Mouse (Mus musculus) hindbrain, postnatal 0 days (tissue): ENCODE data around the gene Rsf1. TPM values are rescaled to one million over a fixed set of nuclear protein-coding genes. Genes with fewer than 3 reads are reported as not detected.

Source experiments
- ATAC-seq: fragments of 200-750 bp; cut with Nextera tagmentation; 2 replicates; pipeline ENCODE4 v1.8.0; 2017; ENCODE audit warnings: mild to moderate bottlenecking, moderate TSS enrichment, moderate library complexity
- DNase-seq: peaks from one replicate; pipeline ENCODE4 v3.0.0-alpha.2; 2015; ENCODE audit warnings: low spot score
- H3K27ac ChIP-seq: fragments of 300-500 bp; sonication (generic); 2 replicates; pipeline ENCODE4 v1.5.1; 2014; ENCODE audit warnings: mild to moderate bottlenecking
- H3K27me3 ChIP-seq: fragments of 300-500 bp; sonication (generic); 2 replicates; pipeline ENCODE4 v1.6.1; 2014; ENCODE audit warnings: low read length, mixed read lengths; ENCODE audit not compliant: insufficient read depth
- H3K36me3 ChIP-seq: fragments of 300-500 bp; sonication (generic); 2 replicates; pipeline ENCODE4 v1.6.1; 2014; ENCODE audit warnings: low read length, mixed read lengths; ENCODE audit not compliant: insufficient read depth
- H3K4me1 ChIP-seq: fragments of 300-500 bp; sonication (generic); 2 replicates; pipeline ENCODE4 v1.6.1; 2014; ENCODE audit warnings: antibody characterized with exemption, low read length, mixed read lengths; ENCODE audit not compliant: insufficient read depth
- H3K4me2 ChIP-seq: fragments of 300-500 bp; sonication (generic); 2 replicates; pipeline ENCODE4 v1.6.1; 2014; ENCODE audit warnings: low read depth, mild to moderate bottlenecking, low read length, moderate library complexity, mixed read lengths
- H3K4me3 ChIP-seq: fragments of 300-500 bp; sonication (generic); 2 replicates; pipeline ENCODE4 v1.5.1; 2014; ENCODE audit warnings: low read length
- H3K9ac ChIP-seq: fragments of 300-500 bp; sonication (generic); replicated peaks from 2 replicates; pipeline ENCODE4 v1.6.1; 2014; ENCODE audit warnings: mild to moderate bottlenecking, low read length, moderate library complexity, mixed read lengths
- H3K9me3 ChIP-seq: fragments of 300-500 bp; sonication (generic); 2 replicates; pipeline ENCODE4 v1.6.1; 2016; ENCODE audit warnings: low read length, mixed read lengths
- CTCF ChIP-seq: IDR thresholded peaks from 2 replicates; pipeline ENCODE4 v1.5.1; 2016; ENCODE audit warnings: antibody characterized with exemption, control low read depth, low read depth
- WGBS: fragments of 180-500 bp; shearing (Covaris S2); extraction: QIAGEN DNeasy Blood & Tissue Kit; methylation state at CpG from one replicate; pipeline ENCODE4 v1.1.7; 2014; 5-methylcytosine and 5-hydroxymethylcytosine counted together
- polyA plus RNA-seq: library from polyadenylated mRNA; unstranded; fragments of >200 nt; fragmentation: Nextera tagmentation; extraction: Ambion mirVana; gene quantifications from 2 replicates; pipeline ENCODE4 v1.2.1, GENCODE M21; 2015
- total RNA-seq: library from RNA; depleted of rRNA; stranded (reverse); fragments of >200 nt; gene quantifications from 2 replicates; pipeline ENCODE4 v1.2.3, GENCODE M21; 2014

The Rsf1 gene
- total and polyA plus RNA-seq, 2 experiments from 2014 or later = 18.2 to 27.6 TPM

DNA sequence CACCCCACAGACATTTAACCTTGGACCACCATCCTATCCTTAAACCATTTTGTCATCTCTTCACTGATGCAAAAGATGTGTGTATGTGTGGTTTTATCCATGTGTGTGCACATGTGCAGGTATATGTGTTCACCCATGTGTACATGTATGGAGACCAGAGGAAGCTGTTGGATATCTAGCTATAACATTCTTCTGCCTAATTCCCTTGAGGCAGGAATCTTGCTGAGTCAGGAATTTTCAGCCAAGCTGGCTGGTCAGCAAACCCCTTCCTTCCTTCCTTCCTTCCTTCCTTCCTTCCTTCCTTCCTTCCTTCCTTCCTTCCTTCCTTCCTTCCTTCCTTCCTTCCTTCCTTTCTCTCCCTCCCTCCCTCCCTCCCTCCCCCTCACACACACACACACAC is 43.7 kb downstream of the Rsf1 start:
- Histone ChIP-seq H3K4me1 (no peaks in the 10 kb centered on the region), H3K27ac (no peak overlapping the region), H3K4me2 (no peak overlapping the region), H3K27me3 (no peaks in the 10 kb centered on the region), H3K36me3 (no peaks in the 10 kb centered on the region), H3K9me3 (no peaks in the 10 kb centered on the region), H3K4me3 (no peak overlapping the region), H3K9ac (no peak overlapping the region)
- ATAC-seq (no peak), DNase-seq (no peak)
- no peak for TF ChIP-seq CTCF

DNA sequence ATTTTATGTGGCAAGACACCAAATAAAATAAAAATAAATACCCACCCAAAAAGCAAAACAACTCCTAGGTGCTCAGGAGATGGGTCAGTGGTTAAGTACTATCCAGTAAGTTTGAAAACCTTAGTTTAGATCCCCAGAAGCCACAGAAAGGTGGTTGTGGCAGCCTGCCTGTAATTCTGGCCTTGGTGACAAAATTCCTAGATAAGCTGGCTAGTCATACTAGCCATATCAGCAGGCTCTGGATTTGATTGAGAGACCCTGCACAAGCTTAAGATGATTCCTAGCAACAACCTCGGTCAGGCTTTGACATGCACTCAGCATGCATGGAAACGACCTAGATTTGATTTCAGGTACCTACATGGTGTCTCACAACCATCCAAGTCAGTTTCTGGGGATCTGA is 49.7 kb downstream of the Rsf1 start:
- no peak for TF ChIP-seq CTCF
- no peaks in the 10 kb centered on the region for H3K27me3 ChIP-seq
- WGBS = 57% methylated on average over 2 of the region's 2 CpGs
- H3K4me3 ChIP-seq = no peak overlapping the region
- H3K9me3 ChIP-seq = no peaks in the 10 kb centered on the region
- no peaks in the 10 kb centered on the region for H3K4me1 ChIP-seq
- ATAC-seq (no peak), DNase-seq (no peak)
- H3K9ac ChIP-seq = no peak overlapping the region
- H3K27ac ChIP-seq = no peak overlapping the region
- H3K4me2 ChIP-seq = no peak overlapping the region
- H3K36me3 ChIP-seq = no peaks in the 10 kb centered on the region

DNA sequence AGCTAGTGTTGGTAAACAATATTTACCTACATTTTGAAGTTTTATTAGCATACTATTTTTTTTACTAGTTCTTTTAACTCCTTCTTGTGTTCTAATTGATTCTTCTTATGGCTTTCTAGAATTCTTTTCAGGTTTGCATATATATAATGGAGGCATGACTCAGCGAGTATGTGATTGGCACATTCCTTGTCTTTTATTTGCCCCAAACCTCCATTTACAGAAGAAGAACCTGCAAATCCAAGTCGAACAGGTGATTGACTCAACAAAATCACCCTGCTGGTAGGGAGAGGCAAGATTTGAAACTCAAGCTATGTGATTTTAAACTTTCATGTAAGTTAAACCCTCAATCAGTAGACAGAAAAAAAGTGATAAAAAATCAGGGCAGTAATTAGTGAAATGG is 51.6 kb downstream of the Rsf1 start:
- H3K9ac ChIP-seq = no peak overlapping the region
- no peaks in the 10 kb centered on the region for H3K36me3 ChIP-seq
- no peaks in the 10 kb centered on the region for H3K4me1 ChIP-seq
- no peak for DNase-seq
- WGBS = 82% methylated on average over 2 of the region's 2 CpGs
- ATAC-seq = no peak
- H3K9me3 ChIP-seq = no peaks in the 10 kb centered on the region
- no peak overlapping the region for H3K4me3 ChIP-seq
- H3K4me2 ChIP-seq = no peak overlapping the region
- H3K27me3 ChIP-seq = no peaks in the 10 kb centered on the region
- no peak for TF ChIP-seq CTCF
- H3K27ac ChIP-seq = no peak overlapping the region

DNA sequence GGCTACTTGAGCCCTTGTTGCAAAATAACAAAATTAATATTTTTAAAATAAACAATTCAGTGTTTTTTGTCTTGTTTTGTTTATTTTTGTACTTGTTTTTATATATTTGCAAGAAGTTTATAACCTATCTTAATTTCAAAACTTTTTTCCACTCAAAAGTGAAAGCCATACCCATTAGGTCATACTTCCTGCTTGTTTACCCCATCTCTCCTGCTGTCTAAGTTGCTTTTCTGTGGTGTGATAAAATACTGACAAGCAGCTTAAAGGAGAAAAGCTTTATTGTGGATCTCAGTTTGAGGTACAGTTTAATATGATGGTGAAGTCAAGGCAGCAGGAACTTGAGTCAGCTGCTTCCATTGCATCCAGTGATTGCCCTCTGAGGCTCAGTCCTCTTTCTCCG is 53.2 kb downstream of the Rsf1 start:
- WGBS = 89% methylated on average over 1 of the region's 1 CpGs
- Histone ChIP-seq H3K27me3 (no peaks in the 10 kb centered on the region), H3K9me3 (no peaks in the 10 kb centered on the region), H3K27ac (no peak overlapping the region), H3K36me3 (no peaks in the 10 kb centered on the region), H3K4me2 (no peak overlapping the region), H3K4me3 (no peak overlapping the region), H3K4me1 (no peaks in the 10 kb centered on the region), H3K9ac (no peak overlapping the region)
- TF ChIP-seq CTCF = no peak
- DNase-seq (no peak), ATAC-seq (no peak)

DNA sequence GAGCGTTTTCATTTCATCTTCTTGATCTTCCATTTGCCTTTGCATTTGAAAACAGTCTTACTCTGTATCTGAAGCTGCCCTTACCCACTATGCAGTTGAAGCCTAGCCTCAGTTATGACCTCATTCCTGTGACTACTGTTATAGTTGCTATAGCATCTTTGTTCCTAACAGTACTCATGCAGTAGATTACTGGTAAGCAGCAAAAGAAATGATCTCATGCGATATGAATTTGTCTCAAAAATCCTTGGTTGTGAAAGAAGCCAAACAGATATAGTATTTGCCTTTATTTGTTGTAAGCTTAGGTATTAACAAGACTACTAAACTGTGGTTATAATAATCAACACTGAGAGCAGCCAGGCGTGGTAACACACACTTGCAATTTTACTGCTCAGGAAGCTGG is 65.4 kb downstream of the Rsf1 start:
- DNase-seq (no peak), ATAC-seq (no peak)
- Histone ChIP-seq H3K4me3 (no peak overlapping the region), H3K4me2 (no peak overlapping the region), H3K27me3 (no peaks in the 10 kb centered on the region), H3K9me3 (no peaks in the 10 kb centered on the region), H3K36me3 (no peaks in the 10 kb centered on the region; the same call in 1 of the 2 replicates), H3K27ac (no peak overlapping the region), H3K9ac (no peak overlapping the region), H3K4me1 (no peaks in the 10 kb centered on the region)
- no peak for TF ChIP-seq CTCF
- WGBS = 91% methylated on average over 3 of the region's 3 CpGs

DNA sequence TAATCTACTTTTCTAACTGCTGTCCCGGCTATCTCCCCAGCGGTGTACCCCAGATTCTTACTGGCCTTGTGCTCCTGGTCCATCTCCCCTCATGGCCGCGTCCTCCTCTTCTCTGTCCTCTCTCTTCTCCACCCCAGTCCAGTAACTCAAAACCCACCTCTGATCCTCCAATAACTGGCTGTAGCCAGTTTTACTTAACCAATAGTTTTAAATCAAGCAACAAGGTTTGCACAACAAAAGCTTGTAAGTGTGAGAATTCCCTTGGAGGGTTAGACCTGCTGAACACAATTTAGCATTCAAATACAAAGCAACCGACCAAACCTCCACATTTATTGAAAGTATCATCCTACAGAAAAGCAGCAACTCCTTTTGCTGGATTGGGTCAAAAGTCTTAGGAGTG is 68.0 kb downstream of the Rsf1 start:
- Histone ChIP-seq H3K4me3 (no peak overlapping the region), H3K4me1 (no peaks in the 10 kb centered on the region), H3K9ac (no peak overlapping the region), H3K27me3 (no peaks in the 10 kb centered on the region), H3K4me2 (no peak overlapping the region), H3K27ac (no peak overlapping the region), H3K36me3 (no peaks in the 10 kb centered on the region; the same call in 1 of the 2 replicates), H3K9me3 (no peaks in the 10 kb centered on the region)
- WGBS = 89% methylated on average over 5 of the region's 5 CpGs
- no peak for TF ChIP-seq CTCF
- ATAC-seq (no peak), DNase-seq (no peak)

DNA sequence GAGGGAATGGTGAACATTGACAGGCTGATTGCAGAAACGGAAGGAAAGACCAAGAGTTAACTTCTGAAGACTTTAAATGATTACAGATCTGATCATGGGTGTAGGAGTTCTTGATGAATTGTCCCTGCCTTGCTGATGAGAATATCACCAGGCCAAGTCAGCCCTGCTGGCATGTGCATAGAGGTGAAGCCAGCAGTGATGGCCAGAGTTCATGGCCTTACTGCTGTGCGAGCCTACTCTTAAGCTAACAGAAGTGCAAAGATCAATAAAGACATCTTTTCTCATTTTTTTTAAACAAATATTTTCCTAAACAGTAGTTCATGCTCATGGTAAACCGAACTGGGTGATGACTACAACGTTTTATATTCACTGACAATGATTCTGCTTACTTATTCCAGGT is 71.0 kb downstream of the Rsf1 start:
- ATAC-seq = no peak
- Histone ChIP-seq H3K36me3 (peaks cover 5% of the 10 kb centered on the region; the same call in 1 of the 2 replicates), H3K4me3 (no peak overlapping the region), H3K9me3 (no peaks in the 10 kb centered on the region), H3K4me2 (no peak overlapping the region), H3K9ac (no peak overlapping the region), H3K27ac (no peak overlapping the region), H3K27me3 (no peaks in the 10 kb centered on the region), H3K4me1 (no peaks in the 10 kb centered on the region)
- WGBS = 91% methylated on average over 4 of the region's 4 CpGs
- no peak for TF ChIP-seq CTCF
- no peak for DNase-seq
